Mouse (Mus musculus): Measurements from ENCODE around the gene Msh4.

DNA sequence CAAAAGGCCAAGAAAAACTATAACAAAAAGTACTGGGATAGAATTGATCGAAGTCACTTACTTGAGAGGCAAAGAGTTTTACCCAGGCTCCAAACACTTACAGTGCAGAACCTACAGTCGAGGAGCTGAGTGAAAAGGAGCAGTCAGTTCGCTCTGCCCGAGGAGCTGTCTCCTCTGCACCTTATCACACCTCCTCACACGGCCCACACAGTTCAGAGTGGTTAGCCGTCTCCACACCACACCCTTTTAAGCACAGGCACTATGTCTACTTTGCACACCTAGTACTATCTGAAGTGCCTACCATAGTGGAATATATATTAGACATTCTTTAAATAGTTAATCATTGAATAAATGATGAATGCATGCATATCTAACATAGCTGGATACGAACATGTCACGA, 53.7 kb downstream of the Msh4 start:
- no peak for TF ChIP-seq CHD2 (IDR thresholded peaks at IDR 0.05; ENCODE audit: low read length)
- TF ChIP-seq POLR2A (IDR thresholded peaks at IDR 0.05; ENCODE audit: low read depth, low read length): no peak
- TF ChIP-seq CTCF (conservative IDR thresholded peaks at IDR 0.05 in 1 of 2, IDR thresholded peaks at IDR 0.05 in 1 of 2; ENCODE audit: low read depth in 2 of 2, low read length in 2 of 2): no peak
- no peak for TF ChIP-seq POLR2AphosphoS2 (IDR thresholded peaks at IDR 0.05; ENCODE audit: low read depth, low read length)
- TF ChIP-seq JUND (conservative IDR thresholded peaks at IDR 0.05; ENCODE audit: low read depth, low read length): no peak
- no peak for TF ChIP-seq USF1 (IDR thresholded peaks at IDR 0.05; ENCODE audit: low read depth, low read length)
- TF ChIP-seq JUN (IDR thresholded peaks at IDR 0.05; ENCODE audit: insufficient read depth, low read depth, low read length): no peak
- TF ChIP-seq ETS1 (conservative IDR thresholded peaks at IDR 0.05; ENCODE audit: low read depth, low read length): no peak
- TF ChIP-seq TBP (conservative IDR thresholded peaks at IDR 0.05; ENCODE audit: low read depth, low read length): no peak
- TF ChIP-seq MAFK (IDR thresholded peaks at IDR 0.05; ENCODE audit: insufficient replicate concordance, low read length): no peak
- TF ChIP-seq TCF12 (IDR thresholded peaks at IDR 0.05; ENCODE audit: low read depth, low read length): no peak
- no peak for TF ChIP-seq SMC3 (IDR thresholded peaks at IDR 0.05; ENCODE audit: low read depth, low read length)
- TF ChIP-seq MXI1 (IDR thresholded peaks at IDR 0.05; ENCODE audit: low read depth, low read length): no peak
- no peak for TF ChIP-seq MEF2A (IDR thresholded peaks at IDR 0.05; ENCODE audit: borderline replicate concordance, low read depth, low read length)
